13 mouse cellular contexts compared by ENCODE assay signal in genomic region chr11:94996101-94996500, GRCm38 (mm10). TPM values are rescaled to one million over a fixed set of nuclear protein-coding genes. Genes with fewer than 3 reads are reported as not detected.
DNase-seq lines count a peak whose midpoint lies in the region; ATAC-seq and TF ChIP-seq lines count a peak whose summit lies in the region.
"Had no signal": no experiment of that assay in that cellular context is flagged by ENCODE, and none has a peak within 500 bp of the region (broad histone marks: within the 10 kb centered on the region; RNA-seq: fewer than 3 reads in every experiment).

No protein-coding gene starts in this region.

- peaks cover 98% of the 10 kb centered on the region for H3K4me1 ChIP-seq in erythroblast, embryonic 14.5 days (ENCODE audit: control insufficient read depth)
- H3K4me1 ChIP-seq in megakaryocyte, embryonic 14.5 days, result peaks cover 82% of the 10 kb centered on the region
- peaks cover 91% of the 10 kb centered on the region for H3K4me1 ChIP-seq in liver, embryonic 12.5 days
- H3K4me1 ChIP-seq in stomach, postnatal 0 days (replicated peaks; ENCODE audit: control insufficient read depth, insufficient read depth), result peaks cover 12% of the 10 kb centered on the region

- H3K9me3 ChIP-seq in erythroblast, embryonic 14.5 days (ENCODE audit: control insufficient read depth, low read length), result no peaks in the 10 kb centered on the region
- H3K9me3 ChIP-seq in megakaryocyte, embryonic 14.5 days, result no peaks in the 10 kb centered on the region
- no peaks in the 10 kb centered on the region for H3K9me3 ChIP-seq in liver, embryonic 12.5 days (replicated peaks)
- H3K9me3 ChIP-seq in stomach, postnatal 0 days (ENCODE audit: control insufficient read depth, low read length), result no peaks in the 10 kb centered on the region

- 77% methylated on average over 8 of the region's 8 CpGs for WGBS in liver, embryonic 12.5 days (ENCODE audit: insufficient replicate concordance)
- 91% methylated on average over 8 of the region's 8 CpGs for WGBS in stomach, postnatal 0 days

- H3K36me3 ChIP-seq in erythroblast, embryonic 14.5 days (ENCODE audit: control insufficient read depth), result peaks cover 84% of the 10 kb centered on the region
- H3K36me3 ChIP-seq in megakaryocyte, embryonic 14.5 days (replicated peaks; ENCODE audit: low read length), result peaks cover 89% of the 10 kb centered on the region
- peaks cover 77% of the 10 kb centered on the region for H3K36me3 ChIP-seq in liver, embryonic 12.5 days
- H3K36me3 ChIP-seq in stomach, postnatal 0 days (ENCODE audit: control insufficient read depth, insufficient read depth, low read length), result peaks cover 11% of the 10 kb centered on the region; the same call in 1 of the 2 replicates

- H3K9ac ChIP-seq in liver, embryonic 12.5 days, result peak overlapping the region; percentile 95
- peak overlapping the region; percentile 13; the same call in 1 of the 2 replicates for H3K9ac ChIP-seq in stomach, postnatal 0 days (ENCODE audit: low read length)

- intact Hi-C loops in left cerebral cortex, postnatal 14 days (cut with DNase I), result no loop called here

- no peak for TF ChIP-seq CTCF in stomach, postnatal 0 days (IDR thresholded peaks at IDR 0.05; ENCODE audit: low read depth)

- ATAC-seq in erythroblast, adult 5-6 weeks (replicated peaks; ENCODE audit: low FRiP score, poor library complexity, severe bottlenecking), result no peak
- no peak for ATAC-seq in megakaryocyte, adult 5-6 weeks (ENCODE audit: poor library complexity, severe bottlenecking)
- ATAC-seq in liver, embryonic 12.5 days, result no peak
- no peak for ATAC-seq in stomach, postnatal 0 days (ENCODE audit: low FRiP score, low TSS enrichment)
- ATAC-seq: inflammation-experienced regulatory T-cells, adult 6 months had no signal

- no peak for TF ChIP-seq EP300 in stomach, postnatal 0 days (optimal IDR thresholded peaks at IDR 0.05)

- H3K27ac ChIP-seq in liver, embryonic 12.5 days, result peak overlapping the region; percentile 90
- no peak overlapping the region for H3K27ac ChIP-seq in stomach, postnatal 0 days (replicated peaks)

- no peak for DNase-seq in stomach, postnatal 0 days (ENCODE audit: low spot score)
- no peak for DNase-seq in left cerebral cortex, postnatal 14 days (ENCODE audit: low spot score in 2 of 2)
- no peak for DNase-seq in frontal cortex, adult 2 months (ENCODE audit: extremely low spot score in 1 of 2, low spot score in 1 of 2)
- DNase-seq: B cell, adult 2 months; thymus, adult 18-20 months had no signal

- H3K4me3 ChIP-seq in erythroblast, embryonic 14.5 days (replicated peaks), result peak overlapping the region; percentile 86
- peak overlapping the region; percentile 99 for H3K4me3 ChIP-seq in megakaryocyte, embryonic 14.5 days (replicated peaks)
- peak overlapping the region; percentile 86; the same call in 1 of the 2 replicates for H3K4me3 ChIP-seq in liver, embryonic 12.5 days
- no peak overlapping the region for H3K4me3 ChIP-seq in stomach, postnatal 0 days (ENCODE audit: low read depth, low read length)

- H3K4me2 ChIP-seq in liver, embryonic 12.5 days, result peak overlapping the region; percentile 94
- H3K4me2 ChIP-seq in stomach, postnatal 0 days (replicated peaks; ENCODE audit: low read depth), result no peak overlapping the region

- peaks cover 10% of the 10 kb centered on the region; the same call in 1 of the 2 replicates for H3K27me3 ChIP-seq in erythroblast, embryonic 14.5 days (ENCODE audit: control insufficient read depth)
- no peaks in the 10 kb centered on the region for H3K27me3 ChIP-seq in megakaryocyte, embryonic 14.5 days (replicated peaks)
- no peaks in the 10 kb centered on the region for H3K27me3 ChIP-seq in liver, embryonic 12.5 days (replicated peaks)
- no peaks in the 10 kb centered on the region for H3K27me3 ChIP-seq in stomach, postnatal 0 days (ENCODE audit: control insufficient read depth, insufficient read depth, low read length)

RNA-seq across cellular contexts. Expression of gene Ppp1r9b, which starts 5.3 kb away (rescaled TPM):
- 29.1 and 31.4 TPM in 2 replicates for polyA plus RNA-seq in erythroblast, embryonic 14.5 days (2012)
- total RNA-seq in erythroblast, adult 5-6 weeks (2015; ENCODE audit: low replicate concordance), result 21.9 and 30.7 TPM in 2 replicates
- total RNA-seq in erythroblast, adult 5-6 weeks (2017; ENCODE audit: low replicate concordance), result 41.1 and 45.2 TPM in 2 replicates
- 211 and 280 TPM in 2 replicates for polyA plus RNA-seq in megakaryocyte, embryonic 14.5 days (2012; ENCODE audit: insufficient read depth, low replicate concordance)
- 73.7 and 76.7 TPM in 2 replicates for total RNA-seq in megakaryocyte, adult 5-6 weeks (2015)
- total RNA-seq in megakaryocyte, adult 5-6 weeks (2017), result 155 and 158 TPM in 2 replicates
- 13.4 and 14.1 TPM in 2 replicates for polyA plus RNA-seq in liver, embryonic 12.5 days (2016; fragmentation: Nextera tagmentation; extraction: Ambion mirVana)
- polyA plus RNA-seq in stomach, postnatal 0 days (2015; fragmentation: Nextera tagmentation; extraction: Ambion mirVana), result 4.9 and 5.4 TPM in 2 replicates
- total RNA-seq in left cerebral cortex, postnatal 14 days (2021), result 100 to 1,000 TPM; 505 to 506 TPM
- 296 and 312 TPM in 2 replicates for polyA plus RNA-seq in frontal cortex, adult 2 months (2012; rRNA removed)

RNA-seq across cellular contexts. Expression of gene Samd14, which starts 13.6 kb away (rescaled TPM):
- 123 and 135 TPM in 2 replicates for polyA plus RNA-seq in erythroblast, embryonic 14.5 days (2012)
- total RNA-seq in erythroblast, adult 5-6 weeks (2015; ENCODE audit: low replicate concordance), result 22.1 and 25.9 TPM in 2 replicates
- total RNA-seq in erythroblast, adult 5-6 weeks (2017; ENCODE audit: low replicate concordance), result 32.0 and 47.1 TPM in 2 replicates
- 775 and 2,394 TPM in 2 replicates for polyA plus RNA-seq in megakaryocyte, embryonic 14.5 days (2012; ENCODE audit: insufficient read depth, low replicate concordance)
- 0.74 and 1.0 TPM in 2 replicates for total RNA-seq in megakaryocyte, adult 5-6 weeks (2015)
- 0.18 and 0.69 TPM in 2 replicates for total RNA-seq in megakaryocyte, adult 5-6 weeks (2017)
- 53.8 and 56.7 TPM in 2 replicates for polyA plus RNA-seq in liver, embryonic 12.5 days (2016; fragmentation: Nextera tagmentation; extraction: Ambion mirVana)
- polyA plus RNA-seq in stomach, postnatal 0 days (2015; fragmentation: Nextera tagmentation; extraction: Ambion mirVana), result 6.7 and 7.2 TPM in 2 replicates
- 10 to 100 TPM; 48.5 to 52.2 TPM for total RNA-seq in left cerebral cortex, postnatal 14 days (2021)
- 27.5 and 28.1 TPM in 2 replicates for polyA plus RNA-seq in frontal cortex, adult 2 months (2012; rRNA removed)

RNA-seq across cellular contexts. Expression of gene Sgca, which starts 20.0 kb away (rescaled TPM):
- not detected in 2 replicates for polyA plus RNA-seq in erythroblast, embryonic 14.5 days (2012)
- total RNA-seq in erythroblast, adult 5-6 weeks (2015; ENCODE audit: low replicate concordance), result not detected in 2 replicates
- total RNA-seq in erythroblast, adult 5-6 weeks (2017; ENCODE audit: low replicate concordance), result not detected in 2 replicates
- 0.51 TPM in 1 of 2 replicates, not detected in the other for polyA plus RNA-seq in megakaryocyte, embryonic 14.5 days (2012; ENCODE audit: insufficient read depth, low replicate concordance)
- not detected in 2 replicates for total RNA-seq in megakaryocyte, adult 5-6 weeks (2015)
- not detected in 2 replicates for total RNA-seq in megakaryocyte, adult 5-6 weeks (2017)
- polyA plus RNA-seq in liver, embryonic 12.5 days (2016; fragmentation: Nextera tagmentation; extraction: Ambion mirVana), result 0.17 TPM in 1 of 2 replicates, not detected in the other
- polyA plus RNA-seq in stomach, postnatal 0 days (2015; fragmentation: Nextera tagmentation; extraction: Ambion mirVana), result 0.47 and 0.80 TPM in 2 replicates
- total RNA-seq in left cerebral cortex, postnatal 14 days (2021), result under 1 TPM; 0.55 to 0.68 TPM
- 1.1 and 1.4 TPM in 2 replicates for polyA plus RNA-seq in frontal cortex, adult 2 months (2012; rRNA removed)
- polyA plus RNA-seq: inflammation-experienced regulatory T-cells, adult 6 months; liver, adult 2 months had no signal

RNA-seq across cellular contexts. Expression of gene Hils1, which starts 28.7 kb away (rescaled TPM):
- not detected in 2 replicates for polyA plus RNA-seq in erythroblast, embryonic 14.5 days (2012)
- total RNA-seq in erythroblast, adult 5-6 weeks (2015; ENCODE audit: low replicate concordance), result not detected in 2 replicates
- not detected in 2 replicates for total RNA-seq in erythroblast, adult 5-6 weeks (2017; ENCODE audit: low replicate concordance)
- not detected in 2 replicates for polyA plus RNA-seq in megakaryocyte, embryonic 14.5 days (2012; ENCODE audit: insufficient read depth, low replicate concordance)
- total RNA-seq in megakaryocyte, adult 5-6 weeks (2015), result not detected in 2 replicates
- total RNA-seq in megakaryocyte, adult 5-6 weeks (2017), result not detected in 2 replicates
- not detected in 2 replicates for polyA plus RNA-seq in liver, embryonic 12.5 days (2016; fragmentation: Nextera tagmentation; extraction: Ambion mirVana)
- not detected in 2 replicates for polyA plus RNA-seq in stomach, postnatal 0 days (2015; fragmentation: Nextera tagmentation; extraction: Ambion mirVana)
- total RNA-seq in left cerebral cortex, postnatal 14 days (2021), result not detected
- polyA plus RNA-seq in frontal cortex, adult 2 months (2012; rRNA removed), result not detected in 2 replicates
- total RNA-seq: liver, adult 2 months had no signal
- polyA plus RNA-seq: embryonic facial prominence, embryonic 11.5 days; inflammation-experienced regulatory T-cells, adult 6 months; liver, adult 2 months had no signal

RNA-seq across cellular contexts. Expression of gene Pdk2, which starts 45.1 kb away (rescaled TPM):
- 4.0 and 7.2 TPM in 2 replicates for polyA plus RNA-seq in erythroblast, embryonic 14.5 days (2012)
- total RNA-seq in erythroblast, adult 5-6 weeks (2015; ENCODE audit: low replicate concordance), result 1.3 and 7.9 TPM in 2 replicates
- total RNA-seq in erythroblast, adult 5-6 weeks (2017; ENCODE audit: low replicate concordance), result 0.60 and 5.6 TPM in 2 replicates
- polyA plus RNA-seq in megakaryocyte, embryonic 14.5 days (2012; ENCODE audit: insufficient read depth, low replicate concordance), result 35.1 and 38.6 TPM in 2 replicates
- 4.5 and 6.3 TPM in 2 replicates for total RNA-seq in megakaryocyte, adult 5-6 weeks (2015)
- total RNA-seq in megakaryocyte, adult 5-6 weeks (2017), result 0.73 and 1.7 TPM in 2 replicates
- polyA plus RNA-seq in liver, embryonic 12.5 days (2016; fragmentation: Nextera tagmentation; extraction: Ambion mirVana), result 10.0 and 11.0 TPM in 2 replicates
- 29.8 and 39.0 TPM in 2 replicates for polyA plus RNA-seq in stomach, postnatal 0 days (2015; fragmentation: Nextera tagmentation; extraction: Ambion mirVana)
- total RNA-seq in left cerebral cortex, postnatal 14 days (2021), result 10 to 100 TPM; 69.2 to 75.4 TPM
- 88.7 and 97.3 TPM in 2 replicates for polyA plus RNA-seq in frontal cortex, adult 2 months (2012; rRNA removed)
